Mouse (Mus musculus) activated CD4-positive, CD25-positive, alpha-beta regulatory T cell, adult 9 weeks (primary cell): ENCODE data around the gene Hist1h2bk. TPM values are rescaled to one million over a fixed set of nuclear protein-coding genes. Genes with fewer than 3 reads are reported as not detected.

Experiments
- polyA plus RNA-seq: library from polyadenylated mRNA; unstranded; fragments of 100-300 nt; shearing (Covaris generic); gene quantifications from one replicate; pipeline ENCODE4 v1.2.1, GENCODE M21; 2017

Hist1h2bk gene
- not detected for polyA plus RNA-seq

DNA sequence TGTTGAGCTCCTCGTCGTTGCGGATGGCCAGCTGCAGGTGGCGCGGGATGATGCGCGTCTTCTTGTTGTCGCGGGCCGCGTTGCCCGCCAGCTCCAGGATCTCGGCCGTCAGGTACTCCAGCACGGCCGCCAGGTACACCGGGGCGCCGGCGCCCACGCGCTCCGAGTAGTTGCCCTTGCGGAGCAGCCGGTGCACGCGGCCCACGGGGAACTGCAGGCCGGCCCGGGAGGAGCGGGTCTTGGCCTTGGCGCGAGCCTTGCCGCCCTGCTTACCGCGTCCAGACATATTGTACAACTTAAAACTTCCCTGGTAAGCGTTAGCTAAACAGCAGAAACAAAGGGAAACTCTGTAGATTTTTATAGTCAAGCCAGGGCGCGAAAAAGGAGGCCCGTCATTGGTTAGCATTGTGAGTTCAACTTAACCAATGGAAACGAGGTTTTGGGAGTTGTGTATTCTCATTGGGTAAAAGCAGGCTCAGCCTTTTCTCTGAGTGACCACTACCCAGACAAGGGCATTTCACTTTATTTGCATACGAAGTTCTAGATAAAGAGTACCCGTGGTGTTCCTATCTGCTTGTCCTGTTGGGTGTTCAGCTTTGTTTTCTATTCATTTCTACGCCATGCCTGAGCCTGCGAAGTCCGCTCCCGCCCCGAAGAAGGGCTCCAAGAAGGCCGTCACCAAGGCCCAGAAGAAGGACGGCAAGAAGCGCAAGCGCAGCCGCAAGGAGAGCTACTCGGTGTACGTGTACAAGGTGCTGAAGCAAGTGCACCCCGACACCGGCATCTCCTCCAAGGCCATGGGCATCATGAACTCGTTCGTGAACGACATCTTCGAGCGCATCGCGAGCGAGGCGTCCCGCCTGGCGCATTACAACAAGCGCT, at the start of gene Hist1h2bk, which contains the start of gene Hist1h2ah:
Hist1h2bk (plus strand) TSS at position 604 of the 882 bp plus-strand sequence.
Hist1h2ah (minus strand) TSS at position 302 of the 882 bp plus-strand sequence.

DNA sequence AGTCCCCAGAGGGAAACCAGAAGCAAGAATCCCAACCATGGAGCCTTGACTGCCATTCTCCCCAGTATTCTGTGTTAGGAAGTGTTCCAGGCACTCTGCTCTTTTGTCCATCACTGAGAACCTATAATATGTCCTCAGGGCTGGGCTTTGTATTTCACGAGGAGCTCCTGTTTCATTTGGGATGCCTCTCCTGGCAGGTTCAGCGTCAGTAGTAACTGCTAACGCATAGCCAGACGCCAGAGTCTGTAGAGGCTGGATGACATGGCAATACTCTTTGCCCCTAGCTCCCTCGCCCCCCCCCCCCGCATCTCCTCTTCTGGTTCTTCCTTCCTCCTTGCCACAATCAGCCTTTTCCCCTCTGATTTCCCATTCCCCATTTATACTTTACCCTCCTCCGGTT, 26.0 kb upstream of the Hist1h2bk start, which contains the start of gene Prss16:
Prss16 (minus strand) TSS at position 101 of the 400 bp plus-strand sequence.

DNA sequence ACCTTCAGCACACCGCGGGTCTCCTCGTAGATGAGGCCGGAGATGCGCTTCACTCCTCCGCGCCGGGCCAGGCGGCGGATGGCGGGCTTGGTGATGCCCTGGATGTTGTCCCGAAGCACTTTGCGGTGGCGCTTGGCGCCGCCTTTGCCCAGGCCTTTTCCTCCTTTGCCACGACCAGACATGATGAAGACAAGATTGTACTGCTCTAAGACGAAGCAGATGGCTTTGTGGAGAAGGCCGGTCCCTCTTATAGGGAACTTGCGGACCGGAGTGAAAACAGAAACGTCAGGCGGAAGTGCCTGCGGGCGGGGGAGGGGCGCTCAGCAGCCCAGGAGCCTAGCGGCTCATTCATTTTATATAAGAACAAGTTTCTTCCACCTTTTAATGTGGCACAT, 5.5 kb downstream of the Hist1h2bk start, which contains the start of gene Hist1h4i:
Hist1h4i (minus strand) TSS at position 221 of the 395 bp plus-strand sequence.

DNA sequence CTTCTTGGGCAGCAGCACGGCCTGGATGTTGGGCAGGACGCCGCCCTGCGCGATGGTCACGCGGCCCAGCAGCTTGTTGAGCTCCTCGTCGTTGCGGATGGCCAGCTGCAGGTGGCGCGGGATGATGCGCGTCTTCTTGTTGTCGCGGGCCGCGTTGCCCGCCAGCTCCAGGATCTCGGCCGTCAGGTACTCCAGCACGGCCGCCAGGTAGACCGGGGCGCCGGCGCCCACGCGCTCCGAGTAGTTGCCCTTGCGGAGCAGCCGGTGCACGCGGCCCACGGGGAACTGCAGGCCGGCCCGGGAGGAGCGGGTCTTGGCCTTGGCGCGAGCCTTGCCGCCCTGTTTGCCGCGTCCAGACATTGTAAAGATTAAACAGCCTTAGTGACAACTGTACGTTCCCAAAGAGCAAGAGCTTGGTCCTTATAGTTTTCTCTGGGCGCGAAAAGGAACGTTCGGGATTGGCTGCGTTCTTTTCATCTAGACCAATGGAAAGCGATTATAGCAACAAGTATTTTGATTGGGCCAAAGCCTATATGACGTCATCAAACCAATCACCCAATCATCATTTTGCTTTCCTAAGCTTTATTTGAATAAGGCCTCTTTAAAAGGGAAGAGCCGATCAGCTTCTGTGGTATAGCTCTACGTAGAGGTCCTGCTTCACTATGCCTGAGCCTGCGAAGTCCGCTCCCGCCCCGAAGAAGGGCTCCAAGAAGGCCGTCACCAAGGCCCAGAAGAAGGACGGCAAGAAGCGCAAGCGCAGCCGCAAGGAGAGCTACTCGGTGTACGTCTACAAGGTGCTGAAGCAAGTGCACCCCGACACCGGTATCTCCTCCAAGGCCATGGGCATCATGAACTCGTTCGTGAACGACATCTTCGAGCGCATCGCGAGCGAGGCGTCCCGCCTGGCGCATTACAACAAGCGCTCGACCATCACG, 7.2 kb downstream of the Hist1h2bk start, which contains the start of the genes Hist1h2ag and Hist1h2bj:
Hist1h2ag (minus strand) TSS at position 377 of the 935 bp plus-strand sequence.
Hist1h2bj (plus strand) TSS at position 647 of the 935 bp plus-strand sequence.

DNA sequence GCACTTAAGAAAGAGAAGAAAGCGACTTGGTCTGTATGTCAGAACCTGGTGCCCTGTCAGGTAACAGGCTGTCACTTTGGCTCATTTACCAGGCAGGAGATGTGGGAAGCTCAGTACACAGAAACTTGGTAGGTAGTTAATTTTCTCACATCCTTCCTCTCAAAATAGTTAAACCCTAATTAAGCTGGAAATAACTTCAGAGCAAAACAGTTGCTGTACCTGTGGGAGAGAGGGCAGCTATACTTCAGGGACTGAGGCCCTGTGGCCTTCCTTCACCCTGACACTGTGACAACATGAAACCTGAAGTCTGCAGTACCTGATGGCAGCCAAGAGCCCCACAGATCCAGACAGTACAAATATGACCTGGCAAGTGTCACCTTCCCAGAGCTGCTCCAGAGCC, 48.5 kb downstream of the Hist1h2bk start, which contains the start of gene Vmn1r188:
Vmn1r188 (plus strand) TSS at position 301 of the 400 bp plus-strand sequence.

Other genes starting within 250 kb of the Hist1h2bk start
- gene Hist1h2an, start 248.7 kb upstream of the Hist1h2bk start, polyA plus RNA-seq: not detected
- 1.8 TPM for gene Hist1h2bp, start 248.4 kb upstream of the Hist1h2bk start, polyA plus RNA-seq
- 9.2 TPM for gene Hist1h2bq, start 225.7 kb upstream of the Hist1h2bk start, polyA plus RNA-seq
- not detected for gene Hist1h2ao, start 225.4 kb upstream of the Hist1h2bk start, polyA plus RNA-seq
- 32.8 TPM for gene Hist1h4m, start 224.1 kb upstream of the Hist1h2bk start, polyA plus RNA-seq
- gene Hist1h4n, start 203.7 kb upstream of the Hist1h2bk start, polyA plus RNA-seq: 20.2 TPM
- gene Hist1h2ap, start 202.4 kb upstream of the Hist1h2bk start, polyA plus RNA-seq: 122 TPM
- gene Hist1h2br, start 202.1 kb upstream of the Hist1h2bk start, polyA plus RNA-seq: 8.9 TPM
- gene Zfp184, start 90.8 kb upstream of the Hist1h2bk start, polyA plus RNA-seq: 0.32 TPM
- gene Pom121l2, start 54.7 kb upstream of the Hist1h2bk start, polyA plus RNA-seq: not detected
- gene Prss16, start 26.1 kb upstream of the Hist1h2bk start, polyA plus RNA-seq: 0.23 TPM
- gene Hist1h2ah, start 302 bp upstream of the Hist1h2bk start, polyA plus RNA-seq: not detected
- 17.7 TPM for gene Hist1h4i, start 5.5 kb downstream of the Hist1h2bk start, polyA plus RNA-seq
- 1.4 TPM for gene Hist1h2ag, start 7.1 kb downstream of the Hist1h2bk start, polyA plus RNA-seq
- gene Hist1h2bj, start 7.3 kb downstream of the Hist1h2bk start, polyA plus RNA-seq: 3.6 TPM
- not detected for gene Vmn1r188, start 48.6 kb downstream of the Hist1h2bk start, polyA plus RNA-seq
- gene Vmn1r189, start 70.0 kb downstream of the Hist1h2bk start, polyA plus RNA-seq: not detected
- not detected for gene Vmn1r191, start 148.1 kb downstream of the Hist1h2bk start, polyA plus RNA-seq
- gene Vmn1r192, start 155.3 kb downstream of the Hist1h2bk start, polyA plus RNA-seq: not detected
- gene Vmn1r193, start 187.3 kb downstream of the Hist1h2bk start, polyA plus RNA-seq: not detected
- gene Vmn1r194, start 208.3 kb downstream of the Hist1h2bk start, polyA plus RNA-seq: not detected
- gene Vmn1r195, start 234.7 kb downstream of the Hist1h2bk start, polyA plus RNA-seq: not detected